Mouse (Mus musculus): ENCODE measurements around the gene Gimap8.

DNA sequence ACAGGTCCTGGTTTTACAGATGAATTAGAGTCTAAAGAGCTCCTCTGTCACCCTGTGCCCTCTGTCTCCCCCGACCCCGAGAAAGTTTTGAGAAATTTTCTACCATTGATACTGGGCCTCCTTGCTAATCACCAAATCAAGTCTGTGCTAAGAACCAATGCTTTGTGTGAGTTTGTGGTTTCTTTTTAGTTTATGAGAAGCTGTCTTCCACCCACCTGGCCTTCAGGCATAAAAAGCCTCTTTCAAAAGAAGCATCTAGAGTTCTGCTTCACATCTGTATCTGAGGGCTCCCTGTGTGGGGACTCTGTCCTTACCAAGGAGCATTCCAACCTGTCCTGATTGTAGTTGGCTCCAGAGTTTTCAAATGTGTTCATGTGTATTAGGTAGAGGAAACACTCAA is 38.2 kb downstream of the Gimap8 start:
- TF ChIP-seq TCF12 (IDR thresholded peaks at IDR 0.05; ENCODE audit: insufficient read depth, poor library complexity, severe bottlenecking) (no peak), POLR2A (IDR thresholded peaks at IDR 0.05; ENCODE audit: insufficient read length, low read depth) (no peak), USF1 (IDR thresholded peaks at IDR 0.05; ENCODE audit: low read depth) (no peak), REST (IDR thresholded peaks at IDR 0.05; ENCODE audit: insufficient read depth, insufficient read length) (no peak), POLR2AphosphoS2 (IDR thresholded peaks at IDR 0.05; ENCODE audit: insufficient read length, low read depth) (no peak)
